Comparison of ENCODE assay signal across 17 mouse cellular contexts in genomic region chr13:44569241-44569778, GRCm38 (mm10).
DNase-seq lines count a peak whose midpoint lies in the region; ATAC-seq and TF ChIP-seq lines count a peak whose summit lies in the region.
"Had no signal": no experiment of that assay in that cellular context is flagged by ENCODE, and none has a peak within 500 bp of the region (broad histone marks: within the 10 kb centered on the region; RNA-seq: fewer than 3 reads in every experiment).

No protein-coding gene starts in this region.

- H3K4me1 ChIP-seq in kidney, adult 2 months (ENCODE audit: control insufficient read depth, insufficient read depth, low read length) = peaks cover 2% of the 10 kb centered on the region; the same call in 1 of the 2 replicates
- no peaks in the 10 kb centered on the region; the same call in 1 of the 2 replicates for H3K4me1 ChIP-seq in kidney, embryonic 14.5 days (ENCODE audit: control insufficient read depth, insufficient read depth, low read length)
- H3K4me1 ChIP-seq in limb, embryonic 15.5 days = peaks cover 11% of the 10 kb centered on the region; the same call in 1 of the 2 replicates
- H3K4me1 ChIP-seq in hindbrain, embryonic 14.5 days (replicated peaks; ENCODE audit: control insufficient read depth, insufficient read depth, low read length) = no peaks in the 10 kb centered on the region
- H3K4me1 ChIP-seq: hindbrain, embryonic 12.5 days had no signal

- no peak overlapping the region for H3K4me2 ChIP-seq in kidney, embryonic 14.5 days (replicated peaks; ENCODE audit: low read depth, low read length)
- H3K4me2 ChIP-seq in limb, embryonic 15.5 days = no peak overlapping the region
- H3K4me2 ChIP-seq in hindbrain, embryonic 14.5 days (replicated peaks) = no peak overlapping the region
- H3K4me2 ChIP-seq: forebrain, embryonic 15.5 days; hindbrain, embryonic 12.5 days had no signal

- no peak overlapping the region for H3K4me3 ChIP-seq in kidney, adult 2 months (ENCODE audit: insufficient read depth, low read depth, low read length)
- H3K4me3 ChIP-seq in kidney, embryonic 14.5 days (ENCODE audit: low read length) = no peak overlapping the region
- no peak overlapping the region for H3K4me3 ChIP-seq in limb, embryonic 15.5 days
- H3K4me3 ChIP-seq in hindbrain, embryonic 14.5 days (replicated peaks; ENCODE audit: low read length) = no peak overlapping the region
- H3K4me3 ChIP-seq: forebrain, embryonic 15.5 days; hindbrain, embryonic 12.5 days; left cerebral cortex, adult 2 months; megakaryocyte, embryonic 14.5 days had no signal

- no peaks in the 10 kb centered on the region for H3K36me3 ChIP-seq in kidney, adult 2 months (ENCODE audit: control insufficient read depth, insufficient read depth, low read length)
- H3K36me3 ChIP-seq in kidney, embryonic 14.5 days (ENCODE audit: control insufficient read depth, insufficient read depth, low read length) = no peaks in the 10 kb centered on the region
- no peaks in the 10 kb centered on the region for H3K36me3 ChIP-seq in limb, embryonic 15.5 days
- no peaks in the 10 kb centered on the region for H3K36me3 ChIP-seq in hindbrain, embryonic 14.5 days (replicated peaks; ENCODE audit: control insufficient read depth, insufficient read depth)
- H3K36me3 ChIP-seq: forebrain, embryonic 15.5 days; hindbrain, embryonic 12.5 days had no signal

- DNase-seq in kidney, adult 2 months = peak; percentile 42
- DNase-seq in Muller cell, postnatal 12 days (ENCODE audit: inconsistent ontology term) = peak; percentile 39
- peak; percentile 89 for DNase-seq in Patski (ENCODE audit: low read depth, low spot score)
- no peak for DNase-seq in left cerebral cortex, adult 18-20 months (ENCODE audit: low spot score in 2 of 2)
- DNase-seq in layer of hippocampus, adult 18-20 months (ENCODE audit: low spot score in 2 of 2) = no peak
- DNase-seq in hindbrain, embryonic 14.5 days (ENCODE audit: low spot score) = no peak
- DNase-seq: adrenal gland, postnatal 10 days; cerebellum, adult 11-12 months; cerebellum, postnatal 25 days; thymus, adult 18-20 months had no signal

- WGBS in kidney, adult 2 months = 41% methylated on average over 3 of the region's 3 CpGs
- WGBS in kidney, embryonic 14.5 days = 62% methylated on average over 3 of the region's 3 CpGs
- 36% methylated on average over 3 of the region's 3 CpGs for WGBS in limb, embryonic 15.5 days
- 79% methylated on average over 3 of the region's 3 CpGs for WGBS in hindbrain, embryonic 14.5 days

- POLR2A ChIA-PET in Patski (lab: Charles Lee) = interaction anchor here (0.5 kb wide), 1 partner anchor 424 kb away, joined by 4 read pairs; no protein-coding TSS in a partner anchor

- peaks cover 4% of the 10 kb centered on the region; the same call in 1 of the 2 replicates for H3K9me3 ChIP-seq in kidney, embryonic 14.5 days (ENCODE audit: control insufficient read depth, low read length)
- no peaks in the 10 kb centered on the region for H3K9me3 ChIP-seq in limb, embryonic 15.5 days
- H3K9me3 ChIP-seq in hindbrain, embryonic 14.5 days (ENCODE audit: control insufficient read depth, low read length) = no peaks in the 10 kb centered on the region
- H3K9me3 ChIP-seq: forebrain, embryonic 15.5 days; hindbrain, embryonic 12.5 days had no signal

- no peak overlapping the region for H3K27ac ChIP-seq in kidney, adult 2 months (ENCODE audit: insufficient read depth, low read depth, low read length)
- no peak overlapping the region for H3K27ac ChIP-seq in kidney, embryonic 14.5 days (ENCODE audit: low read depth, low read length)
- no peak overlapping the region for H3K27ac ChIP-seq in limb, embryonic 15.5 days
- no peak overlapping the region for H3K27ac ChIP-seq in hindbrain, embryonic 14.5 days
- H3K27ac ChIP-seq: forebrain, embryonic 15.5 days; hindbrain, embryonic 12.5 days; left cerebral cortex, adult 2 months had no signal

- no peak overlapping the region for H3K9ac ChIP-seq in kidney, embryonic 14.5 days (ENCODE audit: low read depth, low read length)
- no peak overlapping the region for H3K9ac ChIP-seq in limb, embryonic 15.5 days
- H3K9ac ChIP-seq in hindbrain, embryonic 14.5 days = no peak overlapping the region
- H3K9ac ChIP-seq: forebrain, embryonic 15.5 days; hindbrain, embryonic 12.5 days had no signal

- in situ Hi-C loops in Patski (cut with MboI; ENCODE audit: low pct_unique_long_range_greater_than_20kb) = loop anchor here (10.0 kb wide), 1 partner anchor 695 kb away; no protein-coding TSS in a partner anchor

- no peaks in the 10 kb centered on the region for H3K27me3 ChIP-seq in kidney, adult 2 months (replicated peaks; ENCODE audit: control insufficient read depth, insufficient read depth, low read length)
- H3K27me3 ChIP-seq in kidney, embryonic 14.5 days (ENCODE audit: control insufficient read depth, insufficient read depth, low read length) = no peaks in the 10 kb centered on the region
- H3K27me3 ChIP-seq in Patski = no peaks in the 10 kb centered on the region
- no peaks in the 10 kb centered on the region for H3K27me3 ChIP-seq in limb, embryonic 15.5 days
- H3K27me3 ChIP-seq in hindbrain, embryonic 14.5 days (ENCODE audit: control insufficient read depth, insufficient read depth, low read length) = no peaks in the 10 kb centered on the region
- H3K27me3 ChIP-seq: forebrain, embryonic 15.5 days; hindbrain, embryonic 12.5 days; megakaryocyte, embryonic 14.5 days had no signal

- TF ChIP-seq CTCF in kidney, adult 2 months (conservative IDR thresholded peaks at IDR 0.05; ENCODE audit: insufficient read depth, insufficient read length, low read depth, low read length) = no peak
- TF ChIP-seq CTCF in Patski (IDR thresholded peaks at IDR 0.05) = no peak

- TF ChIP-seq POLR2A in kidney, adult 2 months (IDR thresholded peaks at IDR 0.05; ENCODE audit: low read depth, low read length) = no peak

- no peak for ATAC-seq in kidney, embryonic 14.5 days (ENCODE audit: low FRiP score, low TSS enrichment)
- ATAC-seq in Patski = peak; percentile 17
- 0 out of 2 replicates have a peak, but pooled peaks have one; percentile 44 for ATAC-seq in limb, embryonic 15.5 days (ENCODE audit: insufficient number of reproducible peaks, low FRiP score, low TSS enrichment, low read depth)
- ATAC-seq in hindbrain, embryonic 14.5 days (ENCODE audit: low FRiP score) = no peak
- ATAC-seq: forebrain, embryonic 15.5 days; midbrain, embryonic 16.5 days had no signal

- CTCF ChIA-PET in Patski (lab: Charles Lee) = no interaction called here

Comparison
In these comparisons a context has a peak if more than half of its experiments do, and no peak if none do; other contexts are left out.
1. DNase-seq: peak in kidney, adult 2 months (single experiment), Muller cell, postnatal 12 days (single experiment) and Patski (single experiment); none in left cerebral cortex, adult 18-20 months (0 of 2), layer of hippocampus, adult 18-20 months (0 of 2) and hindbrain, embryonic 14.5 days (single experiment).
2. ATAC-seq: peak in Patski (single experiment) and limb, embryonic 15.5 days (single experiment); none in kidney, embryonic 14.5 days (single experiment) and hindbrain, embryonic 14.5 days (single experiment).